Mouse (Mus musculus) neutrophil, adult 83 days (primary cell): ENCODE measurements around the gene Krtap29-1. TPM values are rescaled to one million over a fixed set of nuclear protein-coding genes. Genes with fewer than 3 reads are reported as not detected.

Experiments used
- total RNA-seq, 2 experiments: library from RNA; stranded (reverse); gene quantifications; one replicate each; pipeline ENCODE4 v1.2.4; 2023

Gene Krtap29-1
- not detected for total RNA-seq

DNA sequence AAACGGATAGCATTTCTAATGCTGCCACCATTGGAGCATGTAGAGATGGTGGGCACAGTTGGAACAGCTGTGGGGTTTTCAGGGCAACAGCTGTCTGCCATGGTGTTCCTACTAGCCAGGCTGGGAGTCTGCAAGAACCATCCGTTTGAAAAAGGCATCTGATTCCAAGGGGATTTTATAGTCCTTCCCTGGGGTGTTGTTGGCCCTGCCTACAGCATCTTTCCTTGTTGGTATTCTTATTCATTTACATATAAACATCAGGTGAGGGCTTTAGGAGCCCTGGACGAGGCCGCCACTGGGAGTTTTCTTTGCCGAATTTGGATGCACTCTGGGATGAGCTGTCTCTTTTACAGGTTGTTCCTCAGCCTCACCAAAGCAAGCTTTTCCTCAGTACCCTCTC lies at the start of gene Krtap29-1:
Krtap29-1 (minus strand) TSS at position 101 of the 400 bp plus-strand sequence.

DNA sequence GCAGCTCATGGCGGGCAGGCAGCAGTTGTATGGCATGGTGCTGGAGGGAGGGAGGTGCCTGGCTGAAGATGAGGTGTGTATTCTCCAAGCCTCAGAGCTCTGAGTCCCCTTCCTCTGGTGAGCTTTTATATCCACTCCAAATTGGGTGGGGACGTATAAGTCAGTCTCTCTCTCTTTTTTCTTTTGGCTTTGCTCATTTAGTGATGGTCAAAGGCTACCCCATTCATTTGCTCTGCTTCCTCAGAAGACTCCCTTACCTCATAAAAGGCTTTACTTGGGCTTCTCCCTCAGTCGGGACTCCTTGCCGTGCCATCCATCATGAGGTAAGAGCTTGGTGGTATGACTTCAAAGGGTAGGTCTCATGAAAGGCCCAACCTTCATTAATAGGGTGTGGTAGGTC lies 37.3 kb upstream of the Krtap29-1 start, which contains the start of gene Krt33a:
Krt33a (minus strand) TSS at position 101 of the 400 bp plus-strand sequence.

DNA sequence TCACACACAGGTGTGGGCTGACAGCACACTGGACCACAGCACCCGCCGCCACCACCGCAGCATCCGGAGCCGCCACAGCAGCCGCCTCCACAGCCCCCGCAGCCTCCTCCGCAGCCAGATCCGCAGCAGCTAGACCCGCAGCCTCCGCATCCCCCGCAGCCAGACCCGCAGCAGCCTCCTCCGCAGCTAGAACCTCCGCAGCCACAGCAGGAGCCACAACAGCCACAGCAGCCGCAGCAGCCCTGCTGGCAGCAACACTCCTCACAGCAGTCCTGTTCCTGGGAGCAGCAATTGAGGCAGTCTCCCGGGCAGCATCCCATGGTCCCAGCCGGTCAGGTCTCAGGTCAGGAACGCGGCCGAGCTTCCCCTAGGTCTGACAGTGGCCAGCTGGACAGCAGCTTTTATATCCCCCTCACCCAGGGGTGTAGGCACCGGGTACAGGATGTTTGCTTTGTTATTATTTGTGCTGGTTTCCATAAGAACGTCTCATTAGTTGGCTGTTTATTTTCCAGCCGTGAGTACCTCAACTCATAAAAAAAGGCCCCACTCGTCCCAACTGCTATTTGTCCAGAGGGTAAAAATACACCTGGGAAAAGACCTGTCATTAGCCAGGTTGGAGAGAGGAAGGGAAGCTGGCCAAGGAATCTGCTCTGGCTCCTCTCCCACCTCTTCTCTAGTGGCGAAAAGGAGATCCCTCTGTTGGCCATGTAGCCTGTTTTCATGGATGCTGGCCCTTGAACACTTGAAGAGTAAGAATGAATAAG lies 14.9 kb upstream of the Krtap29-1 start, which contains the start of gene Krtap17-1:
Krtap17-1 (minus strand) TSS at position 375 of the 764 bp plus-strand sequence.

DNA sequence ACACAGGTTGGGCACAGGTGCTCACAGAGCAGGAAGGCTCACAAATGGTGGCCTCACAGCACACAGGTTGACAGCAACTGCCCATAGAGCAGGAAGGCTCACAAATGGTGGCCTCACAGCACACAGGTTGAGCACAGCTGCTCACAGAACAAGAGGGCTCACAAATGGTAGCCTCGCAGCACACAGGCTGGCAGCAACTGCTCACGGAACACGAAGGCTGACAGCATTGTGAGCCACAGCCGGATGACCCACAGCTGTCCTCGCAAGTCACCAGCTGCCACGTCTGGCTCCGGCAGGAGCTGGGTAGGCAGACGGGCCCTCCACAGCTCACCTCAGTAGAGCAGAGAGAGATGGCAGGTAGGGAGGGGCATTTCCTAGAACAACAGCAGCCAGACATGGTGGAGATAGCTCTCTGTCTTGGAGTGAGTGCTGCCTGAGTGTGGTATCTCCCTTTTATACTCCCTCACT lies 7.4 kb upstream of the Krtap29-1 start, which contains the start of gene Krtap16-1:
Krtap16-1 (minus strand) TSS at position 418 of the 468 bp plus-strand sequence.

DNA sequence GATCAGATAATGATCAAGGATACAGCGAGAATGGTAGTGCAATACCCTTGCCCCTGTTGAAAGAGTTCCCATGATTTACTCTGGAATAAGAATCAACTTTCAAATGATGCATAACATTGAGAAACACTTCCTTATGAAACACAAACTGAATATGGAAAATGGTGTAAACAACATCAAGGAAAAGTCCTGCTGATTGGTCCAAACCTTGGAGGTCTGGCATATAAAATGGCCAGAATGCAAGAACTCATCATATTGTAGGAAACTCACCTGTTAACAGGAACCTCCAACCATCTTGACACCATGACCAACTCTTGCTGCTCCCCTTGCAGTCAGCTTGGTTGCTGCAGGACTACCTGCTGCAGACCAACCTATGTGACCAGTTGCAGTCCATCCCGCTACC lies 30.7 kb downstream of the Krtap29-1 start, which contains the start of gene Krtap9-5:
Krtap9-5 (plus strand) TSS at position 301 of the 400 bp plus-strand sequence.

DNA sequence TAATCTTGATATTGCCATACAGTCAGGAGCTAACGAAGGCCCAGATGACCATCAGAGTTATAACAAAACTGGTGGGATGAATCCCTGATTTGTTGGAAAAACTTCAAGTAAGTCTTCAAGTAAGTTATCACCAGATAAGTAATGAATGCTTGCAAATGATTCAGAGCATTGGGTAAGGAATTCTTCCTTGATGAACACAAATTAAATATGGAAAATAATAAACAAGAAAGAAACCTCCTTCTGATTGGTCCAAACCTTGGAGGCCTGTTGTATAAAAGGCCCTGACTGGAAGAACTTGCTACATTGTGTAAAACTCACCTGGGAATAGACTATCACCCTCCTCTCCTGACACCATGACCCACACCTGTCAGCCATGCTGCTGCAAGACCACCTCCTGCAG lies 42.9 kb downstream of the Krtap29-1 start, which contains the start of gene Krtap31-2:
Krtap31-2 (plus strand) TSS at position 301 of the 400 bp plus-strand sequence.

Other genes with a start within 250 kb of the Krtap29-1 start
- not detected for gene Gm14180, start 244.8 kb downstream of the Krtap29-1 start, total RNA-seq
- gene Gm11595, start 206.1 kb downstream of the Krtap29-1 start, total RNA-seq, result not detected
- gene Krtap4-8, start 198.3 kb downstream of the Krtap29-1 start, total RNA-seq, result not detected
- gene Krtap4-9, start 193.9 kb downstream of the Krtap29-1 start, total RNA-seq, result not detected
- gene Gm11596, start 185.6 kb downstream of the Krtap29-1 start, total RNA-seq, result not detected
- gene Gm11569, start 180.1 kb downstream of the Krtap29-1 start, total RNA-seq, result not detected
- not detected for gene Gm11554, start 174.6 kb downstream of the Krtap29-1 start, total RNA-seq
- not detected for gene Krtap4-13, start 169.2 kb downstream of the Krtap29-1 start, total RNA-seq
- gene Gm11564, start 163.4 kb downstream of the Krtap29-1 start, total RNA-seq, result not detected
- gene 2300003K06Rik, start 141.0 kb downstream of the Krtap29-1 start, total RNA-seq, result not detected
- gene Krtap4-16, start 127.4 kb downstream of the Krtap29-1 start, total RNA-seq, result not detected
- not detected for gene Gm11568, start 121.1 kb downstream of the Krtap29-1 start, total RNA-seq
- not detected for gene Gm11559, start 114.6 kb downstream of the Krtap29-1 start, total RNA-seq
- not detected for gene Krtap9-1, start 105.7 kb downstream of the Krtap29-1 start, total RNA-seq
- gene Gm11567, start 99.9 kb downstream of the Krtap29-1 start, total RNA-seq, result not detected
- not detected for gene Krtap31-1, start 71.1 kb downstream of the Krtap29-1 start, total RNA-seq
- not detected for gene Gm11565, start 64.3 kb downstream of the Krtap29-1 start, total RNA-seq
- not detected for gene Krtap31-2, start 42.8 kb downstream of the Krtap29-1 start, total RNA-seq
- not detected for gene Krtap9-5, start 30.6 kb downstream of the Krtap29-1 start, total RNA-seq
- gene Krtap16-1, start 7.5 kb upstream of the Krtap29-1 start, total RNA-seq, result not detected
- not detected for gene Krtap17-1, start 14.9 kb upstream of the Krtap29-1 start, total RNA-seq
- not detected for gene Krt33a, start 37.2 kb upstream of the Krtap29-1 start, total RNA-seq
- gene Krt33b, start 50.8 kb upstream of the Krtap29-1 start, total RNA-seq, result not detected
- gene Krt34, start 62.5 kb upstream of the Krtap29-1 start, total RNA-seq, result not detected
- gene Krt31, start 71.5 kb upstream of the Krtap29-1 start, total RNA-seq, result not detected
- gene Krt32, start 109.2 kb upstream of the Krtap29-1 start, total RNA-seq, result not detected
- not detected for gene Krt35, start 117.2 kb upstream of the Krtap29-1 start, total RNA-seq
- gene Krt36, start 126.6 kb upstream of the Krtap29-1 start, total RNA-seq, result not detected
- gene Krt13, start 142.5 kb upstream of the Krtap29-1 start, total RNA-seq, result not detected
- not detected for gene Krt15, start 156.9 kb upstream of the Krtap29-1 start, total RNA-seq
- gene Krt19, start 169.6 kb upstream of the Krtap29-1 start, total RNA-seq, result not detected
- gene Krt9, start 214.2 kb upstream of the Krtap29-1 start, total RNA-seq, result not detected
- gene Krt14, start 228.5 kb upstream of the Krtap29-1 start, total RNA-seq, result not detected